Mouse (Mus musculus) midbrain, embryonic 13.5 days (tissue): ENCODE measurements at regions not wholly inside any gene's neighbourhood (a gene's known extent, or its start where the extent isn't known, plus 50 kb on each side); places are given as distances from the start of the nearest gene placed in this dataset.

Source experiments
- ATAC-seq: fragments of 200-750 bp; cut with Nextera tagmentation; 2 replicates; pipeline ENCODE4 v1.8.0; 2017; ENCODE audit warnings: mild to moderate bottlenecking, moderate TSS enrichment, moderate library complexity
- H3K27ac ChIP-seq: fragments of 300-500 bp; sonication (generic); 2 replicates; pipeline ENCODE4 v1.5.1; 2015; ENCODE audit warnings: inconsistent platforms, mild to moderate bottlenecking, moderate library complexity
- H3K27me3 ChIP-seq: fragments of 300-500 bp; sonication (generic); 2 replicates; pipeline ENCODE4 v1.6.1; 2015; ENCODE audit warnings: mild to moderate bottlenecking, inconsistent platforms
- H3K36me3 ChIP-seq: fragments of 300-500 bp; sonication (generic); 2 replicates; pipeline ENCODE4 v1.6.1; 2015; ENCODE audit warnings: mild to moderate bottlenecking, inconsistent platforms
- H3K4me1 ChIP-seq: fragments of 300-500 bp; sonication (generic); replicated peaks from 2 replicates; pipeline ENCODE4 v1.6.1; 2015; ENCODE audit warnings: inconsistent platforms
- H3K4me2 ChIP-seq: fragments of 300-500 bp; sonication (generic); replicated peaks from 2 replicates; pipeline ENCODE4 v1.6.1; 2015; ENCODE audit warnings: moderate library complexity, mild to moderate bottlenecking, inconsistent platforms
- H3K4me3 ChIP-seq: fragments of 300-500 bp; sonication (generic); replicated peaks from 2 replicates; pipeline ENCODE4 v1.5.1; 2015; ENCODE audit warnings: mild to moderate bottlenecking, inconsistent platforms
- H3K9ac ChIP-seq: fragments of 300-500 bp; sonication (generic); replicated peaks from 2 replicates; pipeline ENCODE4 v1.6.1; 2015; ENCODE audit warnings: mild to moderate bottlenecking, inconsistent platforms
- H3K9me3 ChIP-seq: fragments of 300-500 bp; sonication (generic); 2 replicates; pipeline ENCODE4 v1.6.1; 2016; ENCODE audit warnings: mild to moderate bottlenecking, inconsistent platforms
- WGBS: fragments of 180-500 bp; shearing (Covaris S2); methylation state at CpG from one replicate; pipeline ENCODE4 v1.1.7; 2015; 5-methylcytosine and 5-hydroxymethylcytosine counted together

DNA sequence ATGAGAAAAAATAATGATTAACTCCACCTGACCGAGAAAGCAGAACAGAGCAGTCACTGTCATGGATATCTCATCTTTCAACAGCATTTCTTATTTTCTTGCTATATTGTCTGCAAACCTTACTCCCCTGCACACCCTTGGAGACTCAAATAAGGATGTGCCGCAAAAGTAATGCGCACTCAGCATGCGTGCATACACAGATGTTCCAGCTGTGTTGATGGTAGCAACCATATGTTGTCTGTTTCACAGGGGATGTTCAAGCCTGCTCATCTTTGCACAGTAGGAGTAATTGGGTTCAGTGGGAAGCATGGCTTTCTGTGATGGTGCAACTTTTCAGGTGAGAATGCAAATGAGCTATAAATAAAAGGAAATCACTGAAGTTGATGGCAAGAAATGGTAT, 1182.9 kb upstream of the Manea start:
- no peak overlapping the region for H3K27ac ChIP-seq
- no peak overlapping the region for H3K9ac ChIP-seq
- H3K4me3 ChIP-seq = no peak overlapping the region
- no peaks in the 10 kb centered on the region for H3K4me1 ChIP-seq
- H3K27me3 ChIP-seq = no peaks in the 10 kb centered on the region
- no peak for ATAC-seq
- H3K9me3 ChIP-seq = no peaks in the 10 kb centered on the region
- 84% methylated on average over 4 of the region's 4 CpGs for WGBS
- H3K4me2 ChIP-seq = no peak overlapping the region
- no peaks in the 10 kb centered on the region for H3K36me3 ChIP-seq

DNA sequence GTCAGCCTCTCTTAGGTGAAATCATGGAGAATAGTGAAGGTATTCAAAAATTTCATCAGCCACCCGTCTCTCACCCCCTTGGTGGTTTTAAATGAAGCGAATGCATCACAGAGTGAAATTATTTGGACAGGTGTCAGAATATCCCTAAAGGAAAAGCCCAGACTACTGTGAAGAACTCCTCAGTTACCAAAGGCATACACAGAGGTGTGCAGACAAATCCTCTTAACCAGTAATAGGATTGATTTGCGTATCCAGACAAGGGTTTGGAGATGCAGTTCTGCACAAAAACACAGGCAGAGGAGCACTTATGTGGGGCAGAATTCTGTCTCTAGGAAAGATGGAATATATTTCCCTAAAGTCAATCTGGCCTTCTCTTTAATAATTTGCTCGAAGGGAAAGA, 1173.6 kb upstream of the Manea start:
- peaks cover 20% of the 10 kb centered on the region for H3K27me3 ChIP-seq
- H3K4me1 ChIP-seq = no peaks in the 10 kb centered on the region
- no peaks in the 10 kb centered on the region for H3K9me3 ChIP-seq
- H3K27ac ChIP-seq = no peak overlapping the region
- 37% methylated on average over 4 of the region's 4 CpGs for WGBS
- H3K4me2 ChIP-seq = no peak overlapping the region
- no peaks in the 10 kb centered on the region for H3K36me3 ChIP-seq
- ATAC-seq = 0 out of 2 replicates have a peak, but pooled peaks have one; percentile 24
- H3K4me3 ChIP-seq = no peak overlapping the region
- H3K9ac ChIP-seq = no peak overlapping the region

DNA sequence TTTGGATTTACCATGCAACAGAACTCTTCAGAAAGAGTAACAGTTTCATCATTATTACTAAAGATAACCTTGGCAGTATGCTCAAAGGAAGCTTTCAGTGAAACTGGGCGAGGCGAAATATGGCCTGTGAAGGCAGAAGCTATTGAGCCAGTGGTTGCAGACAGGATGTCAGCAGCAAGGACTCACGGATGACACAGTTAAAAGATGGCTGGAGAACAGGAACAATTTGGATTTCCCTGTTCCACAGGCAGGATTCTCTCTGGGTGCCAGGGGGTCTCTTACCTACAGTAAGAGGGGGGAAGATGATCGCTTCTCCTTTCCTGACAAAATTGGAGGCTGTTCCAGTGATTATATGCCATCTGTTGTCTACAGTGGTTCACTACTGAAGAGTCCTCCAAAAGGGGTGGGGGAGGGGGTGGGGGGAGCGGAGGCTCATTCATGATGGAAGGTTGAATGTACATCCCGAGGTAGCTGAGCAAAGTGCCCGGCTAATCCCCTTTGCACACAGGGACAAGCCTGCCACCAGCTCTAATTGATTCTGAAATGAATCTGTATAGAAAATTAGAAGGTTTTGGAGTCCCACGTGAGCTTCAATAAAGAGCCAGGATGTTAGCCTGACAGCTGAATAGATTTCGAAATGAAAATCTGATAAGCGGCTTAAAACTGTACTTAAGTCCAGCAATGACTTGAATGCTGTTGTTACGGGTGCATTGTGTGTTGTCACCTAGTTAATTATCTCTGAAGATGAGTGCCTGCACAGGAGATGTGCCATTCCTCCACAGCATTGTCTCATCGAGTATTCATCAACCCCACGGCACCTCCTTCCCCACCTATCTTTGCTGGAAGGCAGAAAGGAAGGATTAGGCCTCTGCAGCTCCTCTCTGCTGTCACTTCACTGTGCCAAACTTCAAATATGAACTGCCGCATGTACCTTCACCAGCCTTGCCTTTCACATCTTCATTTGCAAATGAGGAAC, 1158.4 kb upstream of the Manea start:
- no peaks in the 10 kb centered on the region for H3K9me3 ChIP-seq
- 10% methylated on average over 14 of the region's 14 CpGs for WGBS
- no peak overlapping the region for H3K9ac ChIP-seq

DNA sequence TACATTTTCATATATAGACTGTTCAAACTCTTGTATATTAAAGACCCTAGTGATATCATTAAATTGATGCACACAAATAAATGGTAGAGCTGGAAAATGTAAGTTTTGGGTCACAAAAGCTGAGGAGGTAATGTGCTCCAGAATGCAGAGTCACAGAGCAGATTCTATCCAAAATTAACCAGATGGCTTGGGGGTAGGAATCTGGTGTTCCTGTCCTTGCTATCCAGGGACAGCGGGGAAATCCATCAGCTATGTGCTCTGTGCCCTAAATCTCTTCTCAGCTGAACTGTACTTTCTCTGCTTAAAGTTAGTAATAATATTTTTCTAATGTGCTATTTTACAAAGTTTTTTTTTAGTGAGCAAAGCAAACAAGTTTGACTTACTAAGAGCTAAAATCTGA, 1151.2 kb upstream of the Manea start:
- ATAC-seq = no peak
- WGBS = 92% methylated on average over 1 of the region's 1 CpGs
- H3K27me3 ChIP-seq = peaks cover 35% of the 10 kb centered on the region
- H3K4me1 ChIP-seq = no peaks in the 10 kb centered on the region
- H3K4me2 ChIP-seq = no peak overlapping the region
- H3K27ac ChIP-seq = no peak overlapping the region
- H3K36me3 ChIP-seq = no peaks in the 10 kb centered on the region
- H3K4me3 ChIP-seq = no peak overlapping the region
- H3K9ac ChIP-seq = no peak overlapping the region
- no peaks in the 10 kb centered on the region for H3K9me3 ChIP-seq

More for the DNA sequence above, 1158.4 kb upstream of the Manea start:
- Histone ChIP-seq H3K4me3 (peak overlapping the region; percentile 7; the same call in 1 of the 2 replicates), H3K4me1 (peaks cover 12% of the 10 kb centered on the region), H3K27me3 (peaks cover 44% of the 10 kb centered on the region), H3K27ac (peak overlapping the region; percentile 71), H3K4me2 (peak overlapping the region; percentile 44), H3K36me3 (no peaks in the 10 kb centered on the region)
- ATAC-seq = peak; percentile 96

DNA sequence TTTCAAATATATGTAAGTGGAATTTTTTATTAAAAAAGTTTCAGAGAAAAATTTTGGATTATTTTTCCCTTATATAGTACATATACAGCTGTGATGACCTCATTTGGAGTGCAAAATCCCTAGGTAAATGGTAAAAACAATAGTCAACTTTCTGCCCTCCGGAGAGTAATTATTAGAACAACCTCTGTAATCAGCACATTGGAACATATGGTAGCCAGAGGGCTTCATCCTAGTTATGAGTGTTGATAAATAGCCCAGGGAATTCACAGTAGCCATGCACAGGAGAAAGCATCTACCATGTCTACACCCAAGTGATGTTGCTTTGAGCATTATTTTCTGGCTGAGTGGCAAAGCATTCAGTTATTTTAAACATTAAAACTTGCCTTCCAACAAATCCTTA, 1150.6 kb upstream of the Manea start:
- H3K4me2 ChIP-seq = no peak overlapping the region
- H3K9me3 ChIP-seq = no peaks in the 10 kb centered on the region
- H3K9ac ChIP-seq = no peak overlapping the region
- H3K4me1 ChIP-seq = no peaks in the 10 kb centered on the region
- peaks cover 31% of the 10 kb centered on the region for H3K27me3 ChIP-seq
- no peak overlapping the region for H3K4me3 ChIP-seq
- WGBS = 91% methylated on average over 1 of the region's 1 CpGs
- ATAC-seq = no peak
- no peaks in the 10 kb centered on the region for H3K36me3 ChIP-seq
- no peak overlapping the region for H3K27ac ChIP-seq

DNA sequence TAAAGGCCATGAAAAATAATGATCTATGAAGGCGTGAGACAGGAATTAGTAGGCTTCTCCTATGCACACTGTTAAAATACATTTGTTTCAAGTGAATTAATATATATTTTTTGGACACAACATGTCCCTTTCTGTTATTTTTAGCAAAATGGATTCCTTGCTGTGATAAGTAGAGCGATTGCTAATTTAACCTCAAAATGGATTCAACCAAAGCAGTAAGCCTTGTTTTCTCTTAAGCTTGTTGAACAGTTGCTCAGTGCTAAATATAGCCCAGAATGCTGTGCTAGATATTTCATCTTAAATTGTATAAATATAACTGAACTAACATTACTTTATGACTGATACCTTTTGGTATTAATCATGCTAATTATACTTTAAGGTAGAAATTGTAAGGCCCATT, 1144.6 kb upstream of the Manea start:
- no peak for ATAC-seq
- 93% methylated on average over 2 of the region's 2 CpGs for WGBS
- no peak overlapping the region for H3K4me2 ChIP-seq

DNA sequence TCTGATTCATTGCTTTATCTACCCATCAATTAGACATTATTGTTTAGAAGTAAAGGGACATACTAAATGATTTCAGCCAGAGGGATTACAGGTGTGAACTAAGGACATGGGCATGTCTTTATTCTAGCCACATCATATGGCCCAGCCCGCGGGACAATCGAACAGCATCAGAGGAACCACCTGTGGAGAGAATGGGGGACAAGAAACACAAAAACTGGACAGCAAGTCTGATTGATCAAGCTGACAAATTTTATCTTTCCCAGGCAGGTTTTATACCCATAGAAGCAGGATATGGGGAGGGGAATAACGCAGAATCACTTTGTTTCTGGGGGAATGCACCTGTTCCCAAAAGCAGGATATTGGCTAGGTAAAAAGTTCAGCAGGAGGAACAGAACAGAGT, 1103.2 kb upstream of the Manea start:
- no peaks in the 10 kb centered on the region for H3K36me3 ChIP-seq
- ATAC-seq = no peak
- H3K4me3 ChIP-seq = no peak overlapping the region
- no peaks in the 10 kb centered on the region for H3K4me1 ChIP-seq
- no peak overlapping the region for H3K27ac ChIP-seq
- 93% methylated on average over 4 of the region's 4 CpGs for WGBS
- H3K4me2 ChIP-seq = no peak overlapping the region
- H3K9me3 ChIP-seq = no peaks in the 10 kb centered on the region
- no peaks in the 10 kb centered on the region for H3K27me3 ChIP-seq
- no peak overlapping the region for H3K9ac ChIP-seq

More for the DNA sequence above, 1144.6 kb upstream of the Manea start:
- no peak overlapping the region for H3K4me3 ChIP-seq
- no peak overlapping the region for H3K27ac ChIP-seq
- H3K9ac ChIP-seq = no peak overlapping the region
- H3K27me3 ChIP-seq = peaks cover 8% of the 10 kb centered on the region
- H3K36me3 ChIP-seq = no peaks in the 10 kb centered on the region
- no peaks in the 10 kb centered on the region for H3K9me3 ChIP-seq
- no peaks in the 10 kb centered on the region for H3K4me1 ChIP-seq

DNA sequence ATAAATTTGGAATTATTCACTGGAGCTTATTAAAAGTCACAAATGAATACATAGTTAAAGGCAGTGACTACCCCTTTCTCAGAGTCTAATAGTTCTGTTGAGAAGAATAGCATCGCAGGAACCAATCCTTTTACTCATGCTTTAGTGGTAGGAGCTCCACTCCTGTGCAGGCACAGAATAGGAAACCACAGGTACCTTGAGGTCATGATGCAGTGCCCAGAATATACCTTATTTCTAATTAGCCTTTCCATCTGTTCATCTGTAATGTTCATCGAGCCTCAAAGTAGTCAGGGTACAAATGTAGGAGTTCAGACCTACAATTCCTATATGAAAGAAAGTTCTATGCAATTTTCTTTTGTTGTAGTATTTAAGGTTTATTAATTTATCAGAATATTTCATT, 1099.6 kb upstream of the Manea start:
- Histone ChIP-seq H3K4me2 (no peak overlapping the region), H3K4me3 (no peak overlapping the region), H3K4me1 (no peaks in the 10 kb centered on the region), H3K9me3 (no peaks in the 10 kb centered on the region), H3K9ac (no peak overlapping the region), H3K36me3 (no peaks in the 10 kb centered on the region), H3K27ac (no peak overlapping the region), H3K27me3 (no peaks in the 10 kb centered on the region)
- 83% methylated on average over 2 of the region's 2 CpGs for WGBS
- no peak for ATAC-seq

DNA sequence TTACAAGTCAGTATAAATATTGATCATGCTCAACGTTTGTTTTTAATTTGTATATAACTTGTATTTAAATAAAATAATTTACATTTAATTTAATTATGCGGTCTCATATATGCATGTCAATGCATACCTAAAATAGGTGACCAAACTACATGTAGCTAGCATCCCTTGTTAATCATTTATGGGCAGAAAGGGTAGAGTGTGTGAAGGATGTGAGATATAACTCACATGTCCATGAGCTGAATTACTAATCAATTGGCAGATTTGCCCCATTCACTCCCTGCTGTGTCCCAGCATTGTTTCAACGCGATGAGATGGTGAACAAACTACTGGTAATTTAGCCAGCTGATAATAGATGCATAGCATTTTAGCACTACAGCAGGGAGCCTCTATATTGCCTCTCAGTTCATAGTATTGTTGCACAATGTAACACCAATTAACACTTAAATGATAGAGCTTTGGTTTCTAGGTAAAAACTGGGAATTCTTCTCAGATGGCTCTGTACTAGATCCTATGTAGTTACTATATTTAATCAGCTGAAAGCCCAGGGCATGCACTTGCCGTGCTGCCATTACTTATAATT, 1082.6 kb upstream of the Manea start:
- no peak overlapping the region for H3K4me2 ChIP-seq
- ATAC-seq = no peak
- WGBS = 66% methylated on average over 5 of the region's 5 CpGs

DNA sequence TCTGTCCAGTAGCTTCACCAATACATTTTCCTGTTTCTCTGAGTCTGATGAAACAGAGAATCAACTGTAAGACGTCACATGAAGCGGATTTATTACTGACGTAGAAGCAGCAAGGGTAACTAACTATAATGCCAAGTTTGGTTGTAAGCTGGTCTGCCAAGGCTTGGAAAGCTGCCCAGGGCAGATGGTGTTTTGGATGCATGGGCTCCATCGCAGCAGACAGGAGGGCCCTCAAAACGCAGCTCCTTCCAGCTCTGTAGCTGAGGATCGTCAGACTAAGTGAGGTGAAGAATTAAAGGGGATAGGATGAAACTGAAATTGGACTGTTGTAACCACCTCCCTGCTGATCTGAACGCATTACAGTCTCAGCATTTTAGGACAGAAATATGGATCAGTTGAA, 1079.2 kb upstream of the Manea start:
- H3K27me3 ChIP-seq = no peaks in the 10 kb centered on the region
- 87% methylated on average over 7 of the region's 7 CpGs for WGBS
- H3K36me3 ChIP-seq = no peaks in the 10 kb centered on the region
- H3K27ac ChIP-seq = no peak overlapping the region
- no peaks in the 10 kb centered on the region for H3K4me1 ChIP-seq
- no peak overlapping the region for H3K9ac ChIP-seq
- H3K4me3 ChIP-seq = no peak overlapping the region
- no peaks in the 10 kb centered on the region for H3K9me3 ChIP-seq
- no peak overlapping the region for H3K4me2 ChIP-seq
- ATAC-seq = no peak

More for the DNA sequence above, 1082.6 kb upstream of the Manea start:
- no peak overlapping the region for H3K4me3 ChIP-seq
- H3K27me3 ChIP-seq = no peaks in the 10 kb centered on the region
- H3K9me3 ChIP-seq = no peaks in the 10 kb centered on the region
- no peaks in the 10 kb centered on the region for H3K36me3 ChIP-seq
- no peak overlapping the region for H3K27ac ChIP-seq
- no peak overlapping the region for H3K9ac ChIP-seq
- no peaks in the 10 kb centered on the region for H3K4me1 ChIP-seq

DNA sequence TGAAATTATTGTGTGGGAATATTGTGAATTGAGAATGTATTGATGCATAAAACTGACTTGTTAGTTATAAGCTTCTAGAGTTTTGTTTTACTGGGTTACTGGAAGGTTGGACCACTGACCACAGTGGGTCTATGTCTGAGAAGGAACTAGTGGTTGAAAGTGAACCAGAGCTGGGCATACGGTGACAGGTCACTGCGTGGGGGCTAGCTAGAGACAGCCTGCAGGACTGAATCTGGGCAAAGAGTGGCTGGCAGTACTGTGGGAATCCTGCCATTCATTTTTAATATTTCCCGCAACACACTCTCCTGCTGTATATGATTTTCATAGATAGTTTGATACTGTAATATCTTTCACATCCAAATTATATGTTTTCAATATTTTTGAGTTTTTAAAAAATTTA, 1077.2 kb upstream of the Manea start:
- no peaks in the 10 kb centered on the region for H3K9me3 ChIP-seq
- no peaks in the 10 kb centered on the region for H3K27me3 ChIP-seq
- no peak overlapping the region for H3K4me3 ChIP-seq
- no peak overlapping the region for H3K9ac ChIP-seq
- no peaks in the 10 kb centered on the region for H3K4me1 ChIP-seq
- H3K36me3 ChIP-seq = no peaks in the 10 kb centered on the region
- 94% methylated on average over 3 of the region's 3 CpGs for WGBS
- H3K27ac ChIP-seq = no peak overlapping the region
- H3K4me2 ChIP-seq = no peak overlapping the region
- ATAC-seq = no peak

DNA sequence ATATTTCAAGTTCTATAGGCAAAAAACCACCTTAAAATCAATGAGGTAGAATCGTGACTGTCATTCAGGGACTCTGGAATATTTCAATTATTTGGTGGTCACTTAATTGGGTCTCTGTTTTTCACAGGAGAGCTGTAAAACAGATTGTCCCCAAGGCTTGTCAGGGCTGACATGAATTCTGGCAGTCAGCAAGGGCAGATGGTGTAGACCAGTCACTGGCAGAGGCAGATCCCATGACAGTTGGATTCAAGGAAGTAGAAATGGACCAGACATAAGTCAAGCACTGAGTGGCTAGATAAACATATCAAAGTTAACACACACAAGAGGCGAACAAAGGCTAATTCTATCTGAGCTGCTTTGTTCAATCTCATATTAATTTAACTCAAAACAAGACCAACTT, 1071.8 kb upstream of the Manea start:
- no peaks in the 10 kb centered on the region for H3K9me3 ChIP-seq
- no peak for ATAC-seq
- H3K4me3 ChIP-seq = no peak overlapping the region
- no peaks in the 10 kb centered on the region for H3K4me1 ChIP-seq
- H3K4me2 ChIP-seq = no peak overlapping the region
- no peaks in the 10 kb centered on the region for H3K27me3 ChIP-seq
- WGBS = 87% methylated on average over 2 of the region's 2 CpGs
- no peak overlapping the region for H3K27ac ChIP-seq
- H3K36me3 ChIP-seq = no peaks in the 10 kb centered on the region
- H3K9ac ChIP-seq = no peak overlapping the region
